In the genomic region with DNA sequence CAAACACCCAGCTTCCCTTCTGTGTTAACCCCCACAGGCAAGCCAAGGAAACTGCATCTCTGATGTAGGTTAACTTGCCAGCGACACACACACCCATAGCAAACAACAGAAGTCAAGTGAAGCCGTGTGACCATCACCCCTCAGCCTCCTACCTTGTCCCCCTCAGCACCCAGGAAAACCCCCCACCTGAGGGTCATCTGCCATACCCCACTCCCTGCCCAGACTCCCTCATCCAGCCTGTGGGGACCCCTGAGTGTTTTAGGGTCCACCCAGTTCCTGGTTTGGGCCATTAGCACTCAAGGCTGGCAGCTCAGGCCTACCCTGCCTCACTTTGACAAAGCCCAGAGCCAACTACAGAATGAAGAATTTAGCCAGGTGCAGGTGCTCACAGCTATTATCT, we compare ENCODE assay signal across 24 mouse cellular contexts. TPM values are rescaled to one million over a fixed set of nuclear protein-coding genes. Genes with fewer than 3 reads are reported as not detected.
A peak's percentile ranks its signal among the peaks of the same experiment; 100 is the strongest.
DNase-seq lines count a peak whose midpoint lies in the region; ATAC-seq lines count a peak whose summit lies in the region.
"Had no signal": no experiment of that assay in that cellular context is flagged by ENCODE, and none has a peak within 500 bp of the region (broad histone marks: within the 10 kb centered on the region; RNA-seq: fewer than 3 reads in every experiment).

No protein-coding gene starts in this region.

- no peak for ATAC-seq in forebrain, embryonic 11.5 days (replicated peaks; ENCODE audit: low FRiP score)
- ATAC-seq in forebrain, embryonic 15.5 days (replicated peaks) = no peak
- ATAC-seq: CD4-positive, CD25-positive, alpha-beta regulatory T cell, adult 4 months; forebrain, postnatal 0 days had no signal

- H3K27ac ChIP-seq in forebrain, embryonic 11.5 days (ENCODE audit: low read depth, low read length) = no peak overlapping the region
- H3K27ac ChIP-seq in forebrain, embryonic 15.5 days (replicated peaks) = no peak overlapping the region
- H3K27ac ChIP-seq: heart, embryonic 13.5 days; hindbrain, embryonic 12.5 days; kidney, embryonic 15.5 days; limb, embryonic 15.5 days; neural tube, embryonic 15.5 days had no signal

- H3K4me1 ChIP-seq in forebrain, embryonic 11.5 days (replicated peaks; ENCODE audit: control insufficient read depth, insufficient read depth, low read length) = peaks cover 9% of the 10 kb centered on the region
- H3K4me1 ChIP-seq in forebrain, embryonic 15.5 days = peaks cover 21% of the 10 kb centered on the region

- H3K4me3 ChIP-seq in forebrain, embryonic 11.5 days (ENCODE audit: low read depth, low read length) = no peak overlapping the region
- H3K4me3 ChIP-seq in forebrain, embryonic 15.5 days = no peak overlapping the region
- H3K4me3 ChIP-seq: heart, embryonic 13.5 days; hindbrain, embryonic 12.5 days; kidney, embryonic 15.5 days; limb, embryonic 15.5 days; midbrain, embryonic 10.5 days; neural tube, embryonic 15.5 days had no signal

- peak; percentile 49 for DNase-seq in forebrain, embryonic 11.5 days (ENCODE audit: low spot score)
- peak; percentile 4 for DNase-seq in kidney, postnatal 10 days
- DNase-seq in kidney, postnatal 36 days = no peak
- DNase-seq in thymus, postnatal 4 days = peak; percentile 7
- DNase-seq in thymus, postnatal 0 days (ENCODE audit: low spot score) = no peak
- no peak for DNase-seq in embryo, embryonic 9.5 days (ENCODE audit: extremely low spot score)
- DNase-seq: adrenal gland, postnatal 36 days; cerebellum, adult 9-10 months; forebrain, postnatal 0 days; heart, adult 18-20 months; heart, postnatal 14 days; kidney, adult 11 months; layer of hippocampus, adult 9-11 months; lung, postnatal 10 days; thymus, postnatal 14 days had no signal

- no peak overlapping the region for H3K4me2 ChIP-seq in forebrain, embryonic 11.5 days (ENCODE audit: low read depth, low read length, severe bottlenecking)
- no peak overlapping the region for H3K4me2 ChIP-seq in forebrain, embryonic 15.5 days (replicated peaks)
- H3K4me2 ChIP-seq: heart, embryonic 13.5 days; hindbrain, embryonic 12.5 days; kidney, embryonic 15.5 days; limb, embryonic 15.5 days; neural tube, embryonic 15.5 days had no signal

- no peak overlapping the region for H3K9ac ChIP-seq in forebrain, embryonic 11.5 days (ENCODE audit: low read length)
- H3K9ac ChIP-seq in forebrain, embryonic 15.5 days (replicated peaks) = no peak overlapping the region
- H3K9ac ChIP-seq: forebrain, postnatal 0 days; heart, embryonic 13.5 days; hindbrain, embryonic 12.5 days; kidney, embryonic 15.5 days; limb, embryonic 15.5 days; neural tube, embryonic 15.5 days had no signal

- H3K9me3 ChIP-seq in forebrain, embryonic 11.5 days (ENCODE audit: control insufficient read depth, low read length) = no peaks in the 10 kb centered on the region
- H3K9me3 ChIP-seq in forebrain, embryonic 15.5 days = no peaks in the 10 kb centered on the region
- H3K9me3 ChIP-seq: G1E; heart, embryonic 13.5 days; hindbrain, embryonic 12.5 days; kidney, embryonic 15.5 days; limb, embryonic 15.5 days; midbrain, embryonic 10.5 days; neural tube, embryonic 15.5 days had no signal

- peaks cover 33% of the 10 kb centered on the region for H3K27me3 ChIP-seq in forebrain, embryonic 11.5 days (ENCODE audit: control insufficient read depth, insufficient read depth, low read length)
- H3K27me3 ChIP-seq in forebrain, embryonic 15.5 days = peaks cover 27% of the 10 kb centered on the region

- 70% methylated on average over 2 of the region's 2 CpGs for WGBS in forebrain, embryonic 11.5 days
- 79% methylated on average over 2 of the region's 2 CpGs for WGBS in forebrain, embryonic 15.5 days

- H3K36me3 ChIP-seq in forebrain, embryonic 11.5 days (ENCODE audit: control insufficient read depth, insufficient read depth, low read length) = no peaks in the 10 kb centered on the region
- peaks cover 14% of the 10 kb centered on the region; the same call in 1 of the 2 replicates for H3K36me3 ChIP-seq in forebrain, embryonic 15.5 days
- H3K36me3 ChIP-seq: G1E; heart, embryonic 13.5 days; kidney, embryonic 15.5 days; limb, embryonic 15.5 days had no signal

RNA-seq across cellular contexts. Expression of a gene that starts 10.6 kb away (rescaled TPM):
- polyA plus RNA-seq in forebrain, embryonic 11.5 days (2014; fragmentation: Nextera tagmentation; extraction: Ambion mirVana) = 10.5 and 10.8 TPM in 2 replicates
- polyA plus RNA-seq in forebrain, embryonic 15.5 days (2015; fragmentation: Nextera tagmentation; extraction: Ambion mirVana) = 24.2 and 29.4 TPM in 2 replicates
- polyA plus RNA-seq in thymus, postnatal 0 days (2015; fragmentation: Nextera tagmentation; extraction: Ambion mirVana) = 21.5 and 21.9 TPM in 2 replicates

RNA-seq across cellular contexts. Expression of a gene that starts 16.4 kb away (rescaled TPM):
- polyA plus RNA-seq in forebrain, embryonic 11.5 days (2014; fragmentation: Nextera tagmentation; extraction: Ambion mirVana) = 9.7 and 19.6 TPM in 2 replicates
- 76.1 and 78.5 TPM in 2 replicates for polyA plus RNA-seq in forebrain, embryonic 15.5 days (2015; fragmentation: Nextera tagmentation; extraction: Ambion mirVana)
- polyA plus RNA-seq in thymus, postnatal 0 days (2015; fragmentation: Nextera tagmentation; extraction: Ambion mirVana) = 0.04 and 0.25 TPM in 2 replicates

RNA-seq across cellular contexts. Expression of a gene that starts 30.1 kb away (rescaled TPM):
- 71.8 and 72.3 TPM in 2 replicates for polyA plus RNA-seq in forebrain, embryonic 11.5 days (2014; fragmentation: Nextera tagmentation; extraction: Ambion mirVana)
- 60.3 and 65.0 TPM in 2 replicates for polyA plus RNA-seq in forebrain, embryonic 15.5 days (2015; fragmentation: Nextera tagmentation; extraction: Ambion mirVana)
- polyA plus RNA-seq in thymus, postnatal 0 days (2015; fragmentation: Nextera tagmentation; extraction: Ambion mirVana) = 39.4 and 45.5 TPM in 2 replicates

RNA-seq across cellular contexts. Expression of a gene that starts 33.9 kb away (rescaled TPM):
- 0.36 and 0.68 TPM in 2 replicates for polyA plus RNA-seq in forebrain, embryonic 11.5 days (2014; fragmentation: Nextera tagmentation; extraction: Ambion mirVana)
- 0.69 and 0.73 TPM in 2 replicates for polyA plus RNA-seq in forebrain, embryonic 15.5 days (2015; fragmentation: Nextera tagmentation; extraction: Ambion mirVana)
- polyA plus RNA-seq in thymus, postnatal 0 days (2015; fragmentation: Nextera tagmentation; extraction: Ambion mirVana) = 22.2 and 25.6 TPM in 2 replicates

RNA-seq across cellular contexts. Expression of a gene that starts 58.0 kb away (rescaled TPM):
- 0.45 and 0.68 TPM in 2 replicates for polyA plus RNA-seq in forebrain, embryonic 11.5 days (2014; fragmentation: Nextera tagmentation; extraction: Ambion mirVana)
- 0.57 and 0.84 TPM in 2 replicates for polyA plus RNA-seq in forebrain, embryonic 15.5 days (2015; fragmentation: Nextera tagmentation; extraction: Ambion mirVana)
- polyA plus RNA-seq in thymus, postnatal 0 days (2015; fragmentation: Nextera tagmentation; extraction: Ambion mirVana) = 3.5 TPM in 2 replicates

Comparison
In these comparisons a context has a peak if more than half of its experiments do, and no peak if none do; other contexts are left out.
1. DNase-seq: peak in forebrain, embryonic 11.5 days (single experiment), kidney, postnatal 10 days (single experiment) and thymus, postnatal 4 days (single experiment); none in kidney, postnatal 36 days (0 of 2), thymus, postnatal 0 days (single experiment) and embryo, embryonic 9.5 days (single experiment).